Mouse (Mus musculus): ENCODE measurements at regions not wholly inside any gene's neighbourhood (a gene's known extent, or its start where the extent isn't known, plus 50 kb on each side); places are given as distances from the start of the nearest gene placed in this dataset.
A peak's percentile ranks its signal among the peaks of the same experiment; 100 is the strongest.

DNA sequence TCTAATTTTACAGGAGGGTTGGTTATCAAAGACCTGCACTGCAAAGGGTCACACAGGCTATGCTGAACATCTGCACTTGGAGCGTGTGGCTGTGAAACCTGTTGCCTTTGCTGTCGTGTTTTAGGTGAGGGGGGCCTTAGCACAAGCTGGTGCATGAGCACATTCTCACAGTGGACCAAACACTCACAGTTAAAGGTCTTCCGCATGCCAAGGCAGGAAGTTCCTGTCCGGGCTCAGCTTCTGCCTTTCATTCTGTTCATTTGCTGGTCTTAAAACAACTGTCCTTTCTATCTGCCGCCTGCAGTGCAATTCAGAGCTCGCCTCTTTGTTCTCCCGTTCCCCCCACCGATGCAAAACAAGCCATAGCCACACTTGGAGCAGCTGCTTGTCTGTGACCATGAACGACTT is 402.8 kb downstream of the Efnb2 start:
- DNase-seq = no peak

DNA sequence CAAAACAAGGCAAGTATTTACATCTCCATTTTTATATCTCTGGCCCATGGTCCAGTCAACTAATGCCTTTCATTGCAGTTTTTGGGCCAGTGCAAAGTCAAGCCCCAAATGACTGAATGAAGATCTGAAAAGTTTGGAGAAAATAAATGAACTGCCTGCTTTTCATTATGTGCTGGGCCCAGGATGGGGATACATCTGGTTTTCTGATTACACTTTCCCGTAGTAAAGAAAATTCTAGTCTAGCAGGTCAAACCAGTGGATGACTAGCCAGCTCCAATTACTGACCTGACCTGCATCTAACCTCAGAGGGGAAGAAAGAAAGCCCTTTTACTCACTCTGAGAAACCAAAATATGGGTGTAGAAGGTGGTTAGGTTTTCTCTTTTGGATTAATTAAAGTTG is 404.7 kb downstream of the Efnb2 start:
- no peak for DNase-seq

DNA sequence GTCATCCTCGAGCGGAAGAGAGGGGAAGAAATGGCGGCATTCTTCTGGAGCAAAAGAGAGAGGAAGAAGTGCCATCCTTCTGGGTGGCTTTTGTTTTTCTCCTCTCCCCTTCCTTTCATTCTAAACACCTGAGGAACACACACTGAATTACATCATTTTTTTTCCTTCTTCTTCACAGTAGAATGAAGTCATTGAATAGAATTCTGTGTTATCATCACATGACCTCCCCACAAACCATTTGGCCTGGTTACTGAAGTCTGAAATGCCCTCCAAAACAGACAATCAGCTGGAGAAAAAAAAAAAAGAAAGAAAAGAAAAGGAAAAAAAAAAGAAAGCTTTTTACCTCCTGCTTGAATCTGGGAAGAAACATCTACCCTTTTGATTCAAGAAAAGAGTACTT is 406.6 kb downstream of the Efnb2 start:
- DNase-seq = no peak

DNA sequence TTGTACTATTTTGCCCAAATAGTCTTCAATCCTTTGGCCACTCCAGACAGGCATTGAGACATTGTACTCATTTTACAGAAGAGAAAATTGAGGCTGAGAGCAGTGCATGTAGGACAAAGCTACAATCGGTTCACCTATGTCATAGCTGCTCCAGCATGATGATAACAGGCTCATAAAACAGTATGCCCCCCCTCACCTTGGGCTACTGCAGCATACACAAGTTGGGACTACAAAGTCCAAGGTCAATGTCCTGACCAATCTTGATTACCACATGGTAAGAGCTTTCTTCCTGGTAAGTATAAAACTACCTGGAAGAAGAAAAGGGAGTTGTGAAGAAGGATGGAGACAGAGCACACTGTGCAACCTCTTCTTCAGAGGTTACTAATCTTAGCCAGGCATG is 416.4 kb downstream of the Efnb2 start:
- no peak for DNase-seq

DNA sequence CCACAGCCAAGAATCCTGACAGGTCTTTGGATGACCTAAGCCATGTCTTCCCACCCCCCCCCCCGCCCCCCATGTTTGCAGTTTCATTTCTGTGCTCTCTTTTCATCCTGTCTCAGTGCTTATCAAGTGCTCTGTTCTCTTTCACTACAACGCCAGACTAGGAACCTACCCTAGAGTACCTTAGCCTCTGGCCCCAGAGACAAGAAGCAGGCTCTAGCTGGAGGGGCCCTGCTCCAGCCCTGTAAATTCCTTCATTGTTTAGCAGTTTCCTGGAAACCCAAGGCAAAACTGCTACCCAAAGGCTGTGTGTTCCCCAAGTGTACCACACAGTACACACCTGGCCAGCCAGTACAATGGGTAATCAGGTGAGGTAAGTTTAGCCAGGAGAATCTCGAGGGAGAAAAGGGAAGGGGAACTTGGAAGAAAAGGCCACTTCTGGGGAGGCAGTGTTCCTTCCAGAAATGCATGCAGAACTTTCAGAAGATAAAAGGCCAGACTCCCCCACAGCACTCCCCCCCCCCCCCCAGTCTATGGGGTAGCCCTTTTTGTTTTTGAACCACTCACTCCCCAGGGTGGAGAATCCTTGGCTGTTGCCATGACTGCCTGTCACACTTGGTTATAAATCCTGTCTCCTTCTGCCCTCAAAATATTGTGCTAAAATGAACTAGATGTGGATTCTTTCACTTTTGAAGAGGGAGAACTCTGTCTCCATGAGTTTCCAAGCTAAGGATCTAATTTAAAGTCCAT is 419.1 kb downstream of the Efnb2 start:
- DNase-seq = no peak

DNA sequence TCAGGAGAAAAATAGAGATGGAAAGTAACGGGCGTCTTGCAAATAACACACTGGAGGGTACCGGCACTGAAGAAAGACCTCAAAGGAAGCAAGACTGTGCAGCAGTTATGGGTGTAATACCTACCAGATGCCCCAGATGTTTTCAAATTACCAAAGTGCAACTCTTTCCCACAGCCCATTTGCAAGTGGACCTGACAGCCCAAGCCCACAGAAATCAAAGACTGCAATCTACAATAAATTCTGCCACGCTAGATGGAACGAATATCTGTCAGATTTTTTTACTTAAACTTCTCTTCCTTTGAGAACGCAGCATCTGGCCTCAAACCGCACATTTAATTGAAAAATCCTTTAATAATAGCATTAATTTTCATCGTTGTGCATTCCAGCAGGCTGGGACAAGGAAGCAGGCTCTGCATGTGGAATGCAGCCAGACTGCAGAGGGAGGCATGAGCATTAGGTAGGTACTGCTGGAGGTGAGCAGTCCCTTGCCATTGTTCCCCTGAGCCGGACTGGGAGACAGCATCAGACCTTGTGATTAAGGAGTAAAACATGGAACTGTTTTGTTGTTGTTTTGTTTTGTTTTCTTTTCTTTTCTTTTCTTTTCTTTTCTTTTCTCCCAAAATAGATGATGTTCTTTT is 419.9 kb downstream of the Efnb2 start:
- no peak for DNase-seq

DNA sequence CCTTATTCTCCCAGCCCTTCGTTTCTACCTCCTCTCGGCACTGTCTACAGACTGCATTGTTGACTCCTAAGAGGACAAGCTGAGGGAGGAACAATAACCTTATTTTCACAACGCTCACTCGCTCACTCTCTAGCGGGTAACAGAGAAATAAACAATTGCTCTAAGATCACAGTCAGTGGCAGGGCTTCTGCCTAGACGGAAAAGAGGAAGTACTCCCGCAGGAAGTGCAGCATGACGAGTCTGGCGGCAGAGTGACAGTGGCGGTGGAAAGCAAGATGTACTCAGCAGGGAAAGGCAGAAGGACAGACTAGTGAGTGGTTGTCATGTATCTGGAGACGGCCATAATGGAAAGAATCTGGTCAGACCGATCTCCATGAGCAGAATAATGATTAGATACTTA is 421.6 kb downstream of the Efnb2 start:
- DNase-seq = no peak

DNA sequence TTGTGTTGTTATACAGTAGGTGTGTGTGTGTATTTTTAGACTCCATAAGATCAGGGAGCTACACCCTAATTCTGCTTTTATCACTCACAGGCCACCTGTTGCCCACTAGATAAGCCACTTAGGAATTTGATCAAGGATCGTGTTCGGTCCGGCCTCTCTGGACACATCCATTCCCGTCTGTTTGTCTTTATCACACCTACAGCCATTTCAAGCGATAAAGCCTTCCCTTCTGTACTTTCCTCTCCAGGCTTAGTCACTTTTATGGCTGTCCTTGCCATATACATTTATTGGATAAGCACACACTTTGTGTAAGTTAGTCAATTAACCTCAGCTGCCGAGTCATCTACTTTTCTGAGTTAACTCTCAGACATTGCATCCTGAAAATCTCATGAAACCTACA is 423.0 kb downstream of the Efnb2 start:
- DNase-seq = no peak

DNA sequence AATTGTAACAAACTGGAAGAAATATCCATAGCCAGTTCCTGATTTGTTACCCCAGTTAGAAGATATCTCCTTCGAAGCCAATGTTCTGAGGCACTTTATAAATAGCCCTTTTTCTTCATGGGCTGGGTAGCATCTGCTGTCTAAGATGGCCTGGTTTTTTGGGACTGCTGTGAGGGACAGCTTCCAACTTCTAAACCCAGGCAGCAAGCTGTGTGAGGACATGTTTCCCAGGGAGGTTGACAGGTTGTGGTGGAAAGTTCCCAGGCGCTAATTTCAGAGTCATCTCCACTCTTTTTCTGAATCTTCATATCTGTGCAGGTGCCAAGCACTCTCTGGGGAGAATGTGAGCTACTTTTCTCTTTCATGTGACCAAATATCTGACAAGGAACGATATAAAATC is 427.4 kb downstream of the Efnb2 start:
- DNase-seq = peak; percentile 18

DNA sequence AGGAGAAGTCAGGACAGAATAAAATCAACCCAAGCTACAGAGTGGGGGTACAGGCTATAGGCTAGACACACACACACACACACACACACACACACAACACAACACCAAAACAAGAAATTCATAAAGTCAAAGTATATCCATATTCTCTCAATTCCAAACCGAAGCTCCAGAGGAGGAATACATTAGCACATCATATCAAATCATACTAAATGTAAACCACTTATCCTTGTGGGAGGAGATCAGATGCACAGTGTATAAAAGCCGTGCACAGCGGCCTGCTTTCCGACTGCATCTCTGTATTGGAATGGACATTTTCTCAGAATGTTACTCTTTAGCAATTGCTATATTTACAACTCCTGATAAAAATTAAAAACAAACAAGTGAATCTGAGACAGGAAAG is 427.9 kb downstream of the Efnb2 start:
- DNase-seq = no peak

DNA sequence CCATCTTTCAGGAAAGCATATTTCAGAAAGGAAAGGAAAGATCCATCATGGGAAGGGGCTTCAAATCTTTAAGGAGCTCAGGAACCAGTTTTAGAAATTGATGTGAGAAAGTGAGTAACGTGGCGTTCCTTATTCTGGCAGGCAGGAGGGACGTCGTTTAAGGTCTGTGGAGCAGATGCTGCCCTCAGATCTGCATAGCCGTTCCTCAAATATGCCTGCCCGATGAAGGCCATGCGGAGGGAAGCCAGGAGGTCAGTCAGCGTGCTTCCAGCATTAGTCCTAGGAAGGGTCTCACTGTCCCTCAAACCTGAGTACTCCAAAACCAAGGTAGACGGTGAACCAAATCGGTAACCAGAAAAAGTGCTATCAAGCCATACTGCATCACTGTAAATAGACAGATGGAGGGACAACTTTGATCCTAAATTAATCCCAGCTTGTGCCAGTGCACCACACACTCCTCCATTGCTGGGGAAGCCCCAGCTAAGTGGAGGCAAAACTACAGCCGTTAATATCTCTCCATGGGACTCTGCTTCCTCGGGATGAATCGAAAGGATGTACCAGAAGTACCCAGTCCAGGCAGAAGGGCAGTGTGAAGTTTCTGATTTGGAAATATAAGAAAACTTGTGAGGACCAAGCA is 428.9 kb downstream of the Efnb2 start:
- DNase-seq = no peak

DNA sequence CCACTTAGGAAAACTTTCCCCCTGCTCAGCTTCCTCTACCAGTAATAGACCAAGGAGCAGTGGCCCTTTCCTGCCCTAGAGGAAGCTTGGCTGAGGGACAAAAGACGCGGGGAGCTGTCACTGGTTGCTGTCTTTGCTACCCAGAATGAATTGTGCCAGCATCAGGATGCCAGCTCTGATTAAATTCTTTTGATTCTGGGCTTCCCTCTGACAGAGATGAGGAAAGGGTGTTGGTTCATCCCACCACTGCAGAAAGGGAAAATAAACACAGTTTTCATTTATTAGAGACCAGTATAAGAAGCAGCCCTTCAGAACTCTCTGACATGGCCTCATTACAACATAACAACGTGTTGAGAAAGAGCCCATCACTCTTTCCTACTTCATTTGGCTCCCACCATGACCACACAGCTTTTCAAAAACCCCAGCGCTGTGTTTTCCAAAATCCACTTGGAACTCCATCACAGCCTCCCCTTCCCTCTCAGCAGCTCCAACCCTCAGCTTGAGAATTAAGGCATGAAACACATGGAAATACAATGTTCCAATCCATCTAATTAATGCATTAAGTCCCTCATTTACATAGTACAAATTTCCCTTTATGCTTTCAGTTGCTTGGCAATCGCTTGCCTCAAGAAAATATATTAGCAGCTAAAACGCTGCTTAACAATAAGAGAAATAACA is 429.6 kb downstream of the Efnb2 start:
- DNase-seq = no peak

DNA sequence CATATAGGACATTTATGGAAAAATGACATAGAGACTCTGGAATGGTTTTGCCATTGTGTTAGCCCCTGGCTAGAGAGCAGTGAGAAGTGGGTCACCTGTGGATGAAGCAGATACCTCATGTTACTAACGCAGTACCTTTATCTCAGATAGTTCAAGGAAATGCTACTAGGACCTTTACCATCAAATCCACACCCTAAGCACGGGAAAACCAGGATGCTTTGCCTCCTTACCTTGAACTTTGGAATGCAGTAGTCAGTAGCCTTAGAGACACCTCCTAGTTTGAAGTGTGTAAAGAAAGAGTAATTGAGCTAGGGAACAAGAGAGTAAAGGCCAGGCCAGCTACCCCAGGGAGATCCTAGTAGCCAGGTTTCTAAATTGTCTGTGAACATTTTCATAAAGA is 435.0 kb downstream of the Efnb2 start:
- DNase-seq = no peak

DNA sequence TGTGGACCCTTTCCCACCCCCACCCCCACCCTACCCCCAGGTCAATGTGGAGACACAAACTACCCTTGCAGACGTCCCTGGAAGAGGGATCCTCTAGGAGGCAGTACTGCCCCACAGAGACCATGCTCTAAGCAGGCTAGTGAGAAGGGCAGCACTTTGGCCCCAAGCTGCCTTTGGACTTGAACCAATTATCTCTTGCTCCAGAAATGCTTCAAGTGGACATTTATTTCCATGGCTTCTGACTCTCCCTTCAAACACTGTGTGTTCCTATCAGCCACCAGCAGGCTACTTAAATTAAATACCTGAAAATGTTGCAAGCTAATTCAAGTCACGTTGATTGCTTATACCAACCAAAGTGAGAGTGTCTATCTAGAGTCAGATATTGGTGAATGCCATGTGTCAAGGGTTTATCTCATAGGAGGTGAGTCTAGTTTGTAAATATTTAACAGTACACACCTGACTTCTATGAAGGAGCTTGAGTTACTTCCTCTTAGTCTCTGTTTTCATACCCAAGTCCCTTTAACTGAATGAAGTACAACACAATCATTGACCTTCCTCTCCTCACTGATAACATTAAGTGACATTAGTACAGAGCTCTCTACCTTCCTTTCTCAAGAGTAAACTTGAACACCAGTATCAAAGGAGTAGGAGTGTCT is 435.7 kb downstream of the Efnb2 start:
- no peak for DNase-seq

DNA sequence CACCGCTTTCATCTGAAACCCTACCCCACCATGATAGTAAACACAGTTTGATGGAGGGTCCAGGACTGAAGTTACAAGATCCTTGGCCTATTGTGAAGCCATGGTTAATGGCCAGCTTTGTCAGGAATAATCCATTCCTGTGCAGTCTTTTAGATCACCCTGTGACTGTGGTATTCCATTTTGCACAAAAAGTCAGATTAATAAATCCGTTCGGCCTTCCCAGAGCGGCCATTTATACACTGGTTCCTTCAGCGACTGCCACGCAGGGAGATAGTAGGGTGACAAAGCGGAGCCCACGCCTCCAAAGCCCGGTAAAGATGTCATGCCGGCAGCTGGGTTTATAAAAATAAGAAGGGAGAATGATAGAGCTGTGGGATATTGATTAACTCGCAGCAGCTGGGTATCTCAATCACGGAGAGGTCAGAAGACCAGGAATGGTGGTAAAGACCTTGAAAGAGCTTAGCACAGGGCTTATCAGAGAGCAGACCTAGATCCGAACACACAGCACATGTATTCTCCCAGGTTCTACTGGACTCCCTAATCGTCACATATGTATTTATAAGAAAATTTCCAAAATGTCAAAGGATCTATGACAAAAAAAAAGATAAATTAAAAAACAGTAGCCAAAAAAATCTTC is 440.5 kb downstream of the Efnb2 start:
- DNase-seq = no peak

DNA sequence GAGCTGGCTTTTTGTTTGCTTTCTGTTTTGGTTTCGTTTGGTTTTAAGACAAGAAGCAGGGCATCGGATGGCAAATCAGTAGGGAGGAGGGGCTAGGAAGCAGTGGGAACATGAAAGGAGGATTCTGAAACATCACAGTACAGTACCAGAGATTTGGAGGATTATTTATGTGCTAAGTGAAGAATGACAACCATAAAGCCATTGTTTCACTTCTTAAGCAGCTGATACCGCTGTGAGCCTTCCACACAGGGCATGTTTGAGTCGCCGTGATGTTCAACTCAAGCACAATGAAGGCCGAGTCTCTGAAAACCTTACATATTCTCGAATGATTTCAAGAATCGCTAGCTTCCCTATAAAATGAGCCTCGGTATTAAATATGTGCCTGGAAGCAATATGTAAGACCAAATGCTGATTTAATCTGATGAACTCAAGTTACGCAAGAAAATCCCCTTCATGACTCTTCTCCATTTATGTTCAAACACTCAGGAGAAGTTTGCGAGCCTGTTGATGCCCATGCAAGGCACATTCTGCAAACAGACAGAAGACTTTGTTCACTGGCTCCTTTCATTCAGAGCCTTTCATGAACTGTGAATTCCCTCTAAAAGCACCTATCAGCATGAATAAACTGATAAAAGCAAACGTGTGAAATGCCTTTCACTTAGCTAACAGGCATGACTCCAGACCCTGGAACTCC is 441.2 kb downstream of the Efnb2 start:
- no peak for DNase-seq

DNA sequence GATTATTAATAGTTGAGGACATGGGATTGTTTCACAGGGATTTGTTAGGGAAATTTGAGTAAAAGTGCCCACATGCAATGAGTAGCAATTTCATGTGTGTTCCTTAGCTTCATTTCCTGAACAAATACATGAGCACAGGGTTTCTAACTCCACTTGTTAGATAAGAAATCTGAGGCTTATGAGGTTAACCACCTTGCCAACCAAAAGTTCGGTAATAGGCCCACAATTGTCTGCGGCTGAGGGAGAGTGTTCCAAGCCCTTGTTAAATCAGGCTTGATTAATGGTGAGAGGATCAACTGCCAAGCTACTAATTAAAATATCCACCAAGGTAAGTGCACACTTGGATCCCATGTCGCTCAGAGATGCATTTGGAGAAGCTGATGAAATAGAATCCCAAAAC is 468.0 kb downstream of the Efnb2 start:
- no peak for DNase-seq

DNA sequence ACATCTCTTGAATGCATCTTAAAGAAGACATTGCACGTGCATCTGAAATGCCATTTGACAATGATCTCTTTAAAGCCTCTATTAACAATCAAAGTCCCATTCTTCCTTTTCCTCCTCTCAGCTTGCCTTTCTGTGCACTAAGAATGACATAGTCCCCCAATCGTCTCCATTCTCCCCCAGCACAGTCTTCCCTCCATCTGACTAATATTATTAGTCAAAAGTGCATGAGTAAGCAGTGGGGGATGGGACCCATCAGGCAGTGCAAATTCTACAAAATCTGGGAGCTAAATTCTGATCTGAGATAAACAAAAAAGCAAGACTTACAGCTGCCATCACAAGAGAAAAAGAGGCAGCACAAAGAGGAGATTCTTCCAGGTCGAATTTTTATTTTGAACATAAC is 475.0 kb downstream of the Efnb2 start:
- DNase-seq = no peak

DNA sequence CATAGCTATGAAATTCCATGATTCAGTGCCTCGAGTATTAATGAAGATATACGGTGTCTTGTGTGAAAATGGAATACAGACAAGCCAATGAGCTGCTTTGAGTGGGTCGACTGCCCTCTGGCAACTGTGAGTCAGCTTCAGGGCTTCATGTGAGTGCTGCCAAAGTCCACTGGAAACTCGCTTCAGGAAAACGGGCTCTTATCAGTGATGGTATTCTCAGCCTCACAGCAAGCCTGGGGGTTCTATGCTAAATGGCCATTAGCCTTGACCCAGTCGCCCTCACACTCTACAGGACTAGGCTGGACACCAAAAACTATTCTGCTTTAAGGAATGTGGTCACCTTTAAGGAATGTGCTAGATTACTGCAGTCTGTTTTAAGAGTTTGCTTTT is 477.8 kb downstream of the Efnb2 start:
- no peak for DNase-seq

DNA sequence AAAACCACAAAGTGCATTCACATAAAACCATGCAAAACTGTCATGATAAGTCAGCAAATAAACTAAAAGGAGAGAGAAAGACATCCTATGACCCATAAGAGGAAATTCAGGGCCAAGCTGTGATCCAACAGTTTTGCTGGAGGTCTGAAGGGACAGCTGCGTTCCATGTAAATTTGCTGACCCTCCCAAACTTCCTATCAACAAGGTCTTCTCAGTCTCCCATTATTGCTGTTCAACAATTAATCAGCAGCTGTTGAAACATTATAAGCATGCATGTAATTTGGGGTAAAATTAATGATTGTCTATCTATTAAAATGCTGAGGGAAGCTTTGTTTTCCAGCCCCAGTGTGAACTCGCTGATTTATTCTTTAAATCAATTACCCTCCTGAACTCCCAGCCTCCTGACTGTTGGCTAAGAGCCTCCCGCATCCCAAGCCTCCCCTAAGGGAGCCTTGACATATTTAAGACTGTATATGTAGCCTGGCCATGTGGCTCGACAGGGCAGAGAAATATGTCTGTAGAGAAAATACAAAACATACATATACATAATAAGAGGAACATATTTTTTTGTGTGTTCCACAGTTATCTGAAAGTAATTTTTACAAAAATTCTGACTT is 478.3 kb downstream of the Efnb2 start:
- DNase-seq = no peak

DNA sequence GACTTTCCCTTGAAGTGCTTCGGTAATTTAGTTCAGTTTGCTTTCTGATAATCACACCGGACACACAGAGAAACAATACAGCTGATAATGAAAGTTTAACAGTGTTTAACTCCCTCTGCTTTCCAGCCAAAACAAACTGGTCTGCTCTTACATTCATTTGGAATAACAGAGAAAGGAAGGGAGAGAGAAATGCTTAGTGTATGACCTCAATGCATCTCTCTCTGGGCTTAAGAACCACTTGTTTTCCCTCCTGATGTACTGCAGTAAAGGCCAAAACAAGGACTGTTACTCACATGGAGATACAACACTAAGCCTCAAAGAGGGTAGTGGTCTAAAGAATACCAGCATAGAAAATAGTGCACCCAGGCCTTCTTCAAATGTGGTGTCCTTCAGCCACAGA is 478.9 kb downstream of the Efnb2 start:
- DNase-seq = no peak

DNA sequence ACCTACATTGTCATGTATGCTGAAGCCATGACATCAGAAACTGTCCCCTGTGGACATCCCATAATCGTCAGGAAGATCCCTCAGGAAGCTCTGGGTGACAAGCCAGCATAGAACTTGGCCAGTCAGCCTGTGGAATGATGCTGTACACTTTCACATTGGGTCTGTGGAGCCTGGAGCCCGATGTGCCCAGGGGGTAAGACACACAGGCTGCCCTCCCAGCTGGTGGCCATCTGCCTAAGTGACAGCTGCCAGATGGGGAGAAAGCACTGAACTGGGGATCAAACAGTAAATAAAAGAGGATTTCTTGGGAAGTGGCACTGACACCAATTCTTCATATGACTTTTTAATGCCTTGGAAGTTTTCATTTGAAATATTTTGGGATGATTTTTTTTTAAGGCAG is 486.8 kb downstream of the Efnb2 start:
- no peak for DNase-seq
